Mouse (Mus musculus) bone marrow, adult 2 months (tissue): ENCODE measurements at regions not wholly inside any gene's neighbourhood (a gene's known extent, or its start where the extent isn't known, plus 50 kb on each side); places are given as distances from the start of the nearest gene placed in this dataset.

Experiments
- CTCF ChIP-seq: fragments of 200-500 bp; IDR thresholded peaks from 2 replicates; pipeline ENCODE4 v1.5.1; 2011; ENCODE audit warnings: low read length, control low read depth; ENCODE audit not compliant: control insufficient read depth, insufficient read depth
- POLR2A ChIP-seq: fragments of 200-500 bp; IDR thresholded peaks from 2 replicates; pipeline ENCODE4 v1.6.1; 2011; ENCODE audit warnings: low read depth, mild to moderate bottlenecking, control low read depth, low read length, borderline replicate concordance; ENCODE audit not compliant: control insufficient read depth

- no peak for TF ChIP-seq CTCF
- no peak for TF ChIP-seq POLR2A
These were observed 61.7 kb upstream of the F13a1 start for GRCm38 (mm10) chr13:37111747-37112146.
